In genomic region chr13:30501860-30502395, GRCm38 (mm10) we compare ENCODE assay signal across 7 mouse cellular contexts. TPM values are rescaled to one million over a fixed set of nuclear protein-coding genes. Genes with fewer than 3 reads are reported as not detected.
DNase-seq lines count a peak whose midpoint lies in the region; ATAC-seq and TF ChIP-seq lines count a peak whose summit lies in the region.

No protein-coding gene starts in this region.

- DNase-seq in heart, postnatal 25 days (ENCODE audit: low spot score), result no peak
- peak; percentile 13 for DNase-seq in right cerebral cortex, adult 18-20 months
- no peak for DNase-seq in right cerebral cortex, postnatal 25 days
- DNase-seq in c-Kit-positive CD71-negative TER-119-negative erythroid progenitor cells, embryonic 14.5 days (ENCODE audit: low read depth), result peak; percentile 13
- no peak for DNase-seq in stomach, postnatal 0 days (ENCODE audit: low spot score)
- no peak for DNase-seq in ovary, postnatal 10 days (ENCODE audit: low spot score)

- peak overlapping the region; percentile 15; the same call in 1 of the 2 replicates for H3K4me3 ChIP-seq in heart, embryonic 13.5 days
- no peak overlapping the region for H3K4me3 ChIP-seq in stomach, postnatal 0 days (ENCODE audit: low read depth, low read length)

- peak; percentile 82 for TF ChIP-seq CTCF in stomach, postnatal 0 days (IDR thresholded peaks at IDR 0.05; ENCODE audit: low read depth)

- no peaks in the 10 kb centered on the region for H3K4me1 ChIP-seq in heart, embryonic 13.5 days
- H3K4me1 ChIP-seq in stomach, postnatal 0 days (replicated peaks; ENCODE audit: control insufficient read depth, insufficient read depth), result no peaks in the 10 kb centered on the region

- no peaks in the 10 kb centered on the region for H3K9me3 ChIP-seq in heart, embryonic 13.5 days
- no peaks in the 10 kb centered on the region for H3K9me3 ChIP-seq in stomach, postnatal 0 days (ENCODE audit: control insufficient read depth, low read length)

- no peaks in the 10 kb centered on the region for H3K27me3 ChIP-seq in heart, embryonic 13.5 days (replicated peaks)
- no peaks in the 10 kb centered on the region for H3K27me3 ChIP-seq in stomach, postnatal 0 days (ENCODE audit: control insufficient read depth, insufficient read depth, low read length)

- no peak overlapping the region for H3K27ac ChIP-seq in heart, embryonic 13.5 days (replicated peaks)
- H3K27ac ChIP-seq in stomach, postnatal 0 days (replicated peaks), result no peak overlapping the region

- no peaks in the 10 kb centered on the region for H3K36me3 ChIP-seq in heart, embryonic 13.5 days
- no peaks in the 10 kb centered on the region for H3K36me3 ChIP-seq in stomach, postnatal 0 days (ENCODE audit: control insufficient read depth, insufficient read depth, low read length)

- peak overlapping the region; percentile 47 for H3K4me2 ChIP-seq in heart, embryonic 13.5 days
- no peak overlapping the region for H3K4me2 ChIP-seq in stomach, postnatal 0 days (replicated peaks; ENCODE audit: low read depth)

- TF ChIP-seq EP300 in stomach, postnatal 0 days (optimal IDR thresholded peaks at IDR 0.05), result no peak

- no peak overlapping the region for H3K9ac ChIP-seq in heart, embryonic 13.5 days
- H3K9ac ChIP-seq in stomach, postnatal 0 days (ENCODE audit: low read length), result no peak overlapping the region

- intact Hi-C loops in heart, postnatal 25 days (cut with DNase I), result no loop called here

- 25% methylated on average over 7 of the region's 7 CpGs for WGBS in heart, embryonic 13.5 days
- 37% methylated on average over 7 of the region's 7 CpGs for WGBS in stomach, postnatal 0 days

- no peak for ATAC-seq in heart, embryonic 13.5 days (ENCODE audit: extremely low read depth, insufficient number of reproducible peaks, low FRiP score, low TSS enrichment)
- ATAC-seq in stomach, postnatal 0 days (ENCODE audit: low FRiP score, low TSS enrichment), result no peak

RNA-seq across cellular contexts. Expression of gene Uqcrfs1, which starts 43.2 kb away (rescaled TPM):
- polyA plus RNA-seq in heart, embryonic 13.5 days (2015; fragmentation: Nextera tagmentation; extraction: Ambion mirVana), result 504 and 574 TPM in 2 replicates
- 1,000 to 10,000 TPM; 1,260 to 1,275 TPM for total RNA-seq in heart, postnatal 25 days (2021)
- polyA plus RNA-seq in stomach, postnatal 0 days (2015; fragmentation: Nextera tagmentation; extraction: Ambion mirVana), result 337 and 342 TPM in 2 replicates

Comparison
In these comparisons a context has a peak if more than half of its experiments do, and no peak if none do; other contexts are left out.
1. DNase-seq: peak in right cerebral cortex, adult 18-20 months (single experiment) and c-Kit-positive CD71-negative TER-119-negative erythroid progenitor cells, embryonic 14.5 days (single experiment); none in heart, postnatal 25 days (single experiment), right cerebral cortex, postnatal 25 days (single experiment), stomach, postnatal 0 days (single experiment) and ovary, postnatal 10 days (single experiment).